Mouse (Mus musculus): ENCODE measurements around the gene Srrt. TPM values are rescaled to one million over a fixed set of nuclear protein-coding genes. Genes with fewer than 3 reads are reported as not detected.

Srrt gene
- 70.5 and 95.7 TPM in 2 replicates for polyA plus RNA-seq (2015; fragmentation: Nextera tagmentation; extraction: Ambion mirVana)

GRCm38 (mm10) chr5:137307071-137307912 lies at the start of gene Srrt:
Srrt (minus strand) TSS chr5:137307674.
- ATAC-seq (replicated peaks; ENCODE audit: insufficient number of reproducible peaks, insufficient read depth, low FRiP score, low read depth), result peak; percentile 82
- peaks cover 51% of the 10 kb centered on the region for H3K4me1 ChIP-seq (replicated peaks)
- H3K36me3 ChIP-seq, result peaks cover 50% of the 10 kb centered on the region
- H3K27me3 ChIP-seq, result no peaks in the 10 kb centered on the region
- peak within 1 kb of the TSS; percentile 96 for H3K4me3 ChIP-seq
- H3K27ac ChIP-seq, result peak within 1 kb of the TSS; percentile 96
- under 1% methylated on average over 72 of the region's 72 CpGs for WGBS
- H3K9ac ChIP-seq, result peak within 1 kb of the TSS; percentile 97
- H3K4me2 ChIP-seq, result peak within 1 kb of the TSS; percentile 64
- H3K9me3 ChIP-seq (replicated peaks), result no peaks in the 10 kb centered on the region

DNA sequence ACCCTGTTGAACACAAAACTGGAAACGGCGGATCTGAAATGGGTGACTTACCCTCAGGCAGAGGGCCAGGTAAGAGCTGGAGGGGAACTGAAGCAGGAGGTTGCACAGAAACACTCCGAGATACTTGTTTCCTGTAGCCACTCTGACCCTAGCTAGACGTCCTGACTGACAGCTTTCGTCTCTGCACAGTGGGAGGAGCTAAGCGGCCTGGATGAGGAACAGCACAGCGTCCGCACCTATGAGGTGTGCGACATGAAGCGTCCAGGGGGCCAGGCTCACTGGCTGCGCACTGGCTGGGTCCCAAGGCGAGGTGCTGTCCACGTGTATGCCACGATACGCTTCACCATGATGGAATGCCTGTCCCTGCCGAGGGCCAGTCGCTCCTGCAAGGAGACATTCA lies 46.6 kb upstream of the Srrt start:
- peaks cover 46% of the 10 kb centered on the region for H3K36me3 ChIP-seq

GRCm38 (mm10) chr5:137352011-137352975 lies 44.8 kb upstream of the Srrt start:
- peak overlapping the region; percentile 83 for H3K4me3 ChIP-seq
- peak overlapping the region; percentile 88 for H3K4me2 ChIP-seq
- peaks cover 48% of the 10 kb centered on the region for H3K4me1 ChIP-seq (replicated peaks)
- H3K36me3 ChIP-seq, result peaks cover 30% of the 10 kb centered on the region
- no peaks in the 10 kb centered on the region for H3K27me3 ChIP-seq
- H3K27ac ChIP-seq, result peak overlapping the region; percentile 98
- peak overlapping the region; percentile 97 for H3K9ac ChIP-seq
- H3K9me3 ChIP-seq (replicated peaks), result no peaks in the 10 kb centered on the region
- WGBS, result 19% methylated on average over 16 of the region's 16 CpGs
- ATAC-seq (replicated peaks; ENCODE audit: insufficient number of reproducible peaks, insufficient read depth, low FRiP score, low read depth), result no peak

More for the DNA sequence above, 46.6 kb upstream of the Srrt start:
- Histone ChIP-seq H3K27ac (no peak overlapping the region), H3K4me3 (peak overlapping the region; percentile 9), H3K9ac (peak overlapping the region; percentile 6; the same call in 1 of the 2 replicates), H3K4me1 (replicated peaks) (peaks cover 44% of the 10 kb centered on the region), H3K4me2 (peak overlapping the region; percentile 88), H3K9me3 (replicated peaks) (no peaks in the 10 kb centered on the region), H3K27me3 (no peaks in the 10 kb centered on the region)
- no peak for ATAC-seq (replicated peaks; ENCODE audit: insufficient number of reproducible peaks, insufficient read depth, low FRiP score, low read depth)
- WGBS, result 76% methylated on average over 17 of the region's 17 CpGs

DNA sequence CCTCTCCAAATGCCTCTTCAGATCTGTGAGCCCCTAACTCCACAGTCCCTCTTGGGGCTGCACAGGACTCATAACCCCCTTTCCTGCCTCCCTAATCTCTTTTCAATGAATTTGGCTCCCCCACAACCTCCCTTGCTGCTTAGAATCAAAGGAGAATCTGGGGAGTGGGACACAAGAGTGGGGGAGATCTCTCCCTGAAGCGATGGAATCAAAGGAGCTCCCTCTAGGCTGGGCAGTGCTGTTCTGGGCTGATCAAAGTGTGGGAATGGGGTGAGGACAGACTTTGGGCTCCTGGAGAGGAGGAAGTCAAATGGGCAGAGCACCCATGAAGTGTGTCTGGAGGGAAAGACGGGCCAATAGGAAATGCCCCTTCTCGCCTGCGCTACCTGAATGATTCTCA lies 43.9 kb upstream of the Srrt start:
- peak overlapping the region; percentile 83 for H3K4me3 ChIP-seq
- peak overlapping the region; percentile 97 for H3K9ac ChIP-seq
- H3K27me3 ChIP-seq, result no peaks in the 10 kb centered on the region
- H3K4me2 ChIP-seq, result peak overlapping the region; percentile 88
- H3K4me1 ChIP-seq (replicated peaks), result peaks cover 55% of the 10 kb centered on the region
- H3K9me3 ChIP-seq (replicated peaks), result no peaks in the 10 kb centered on the region
- peak overlapping the region; percentile 98 for H3K27ac ChIP-seq
- peaks cover 24% of the 10 kb centered on the region for H3K36me3 ChIP-seq
- no peak for ATAC-seq (replicated peaks; ENCODE audit: insufficient number of reproducible peaks, insufficient read depth, low FRiP score, low read depth)
- 26% methylated on average over 4 of the region's 4 CpGs for WGBS

DNA sequence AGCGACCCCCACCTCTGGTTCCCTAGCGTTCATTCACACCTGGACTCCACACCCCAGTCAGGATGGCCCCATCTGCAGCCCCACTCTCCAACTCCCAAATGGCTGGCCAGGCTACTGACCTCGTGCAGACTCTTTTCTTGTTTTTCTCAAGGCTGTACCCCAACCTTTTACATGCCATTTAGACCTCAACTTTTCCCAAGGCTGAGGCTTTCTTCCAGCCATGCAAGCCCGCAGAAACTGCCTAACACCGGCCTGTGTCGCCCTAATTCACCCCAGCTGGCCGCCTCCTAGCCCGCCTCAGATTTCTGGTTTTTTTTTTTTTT lies 43.5 kb upstream of the Srrt start:
- peak overlapping the region; percentile 97 for H3K9ac ChIP-seq
- peak overlapping the region; percentile 98 for H3K27ac ChIP-seq
- H3K36me3 ChIP-seq, result peaks cover 20% of the 10 kb centered on the region
- H3K4me3 ChIP-seq, result peak overlapping the region; percentile 83
- ATAC-seq (replicated peaks; ENCODE audit: insufficient number of reproducible peaks, insufficient read depth, low FRiP score, low read depth), result no peak
- H3K4me1 ChIP-seq (replicated peaks), result peaks cover 59% of the 10 kb centered on the region
- no peaks in the 10 kb centered on the region for H3K27me3 ChIP-seq
- H3K4me2 ChIP-seq, result peak overlapping the region; percentile 88
- 6% methylated on average over 8 of the region's 8 CpGs for WGBS
- H3K9me3 ChIP-seq (replicated peaks), result no peaks in the 10 kb centered on the region

- Histone ChIP-seq H3K4me2 (peak overlapping the region; percentile 88), H3K27ac (peak overlapping the region; percentile 98), H3K4me3 (peak overlapping the region; percentile 83), H3K4me1 (replicated peaks) (peaks cover 63% of the 10 kb centered on the region), H3K27me3 (no peaks in the 10 kb centered on the region), H3K9ac (peak overlapping the region; percentile 97), H3K36me3 (peaks cover 15% of the 10 kb centered on the region), H3K9me3 (replicated peaks) (no peaks in the 10 kb centered on the region)
- peak; percentile 38 for ATAC-seq (replicated peaks; ENCODE audit: insufficient number of reproducible peaks, insufficient read depth, low FRiP score, low read depth)
- 1% methylated on average over 55 of the region's 55 CpGs for WGBS
These were observed 43.0 kb upstream of the Srrt start for GRCm38 (mm10) chr5:137350205-137351057.

- peak within 1 kb of the TSS; percentile 83 for H3K4me3 ChIP-seq
- H3K36me3 ChIP-seq, result peaks cover 11% of the 10 kb centered on the region
- peak within 1 kb of the TSS; percentile 88 for H3K4me2 ChIP-seq
- WGBS, result under 1% methylated on average over 32 of the region's 32 CpGs
- ATAC-seq (replicated peaks; ENCODE audit: insufficient number of reproducible peaks, insufficient read depth, low FRiP score, low read depth), result peak; percentile 94
- H3K4me1 ChIP-seq (replicated peaks), result peaks cover 63% of the 10 kb centered on the region
- peak within 1 kb of the TSS; percentile 98 for H3K27ac ChIP-seq
- H3K9ac ChIP-seq, result peak within 1 kb of the TSS; percentile 97
- no peaks in the 10 kb centered on the region for H3K9me3 ChIP-seq (replicated peaks)
- H3K27me3 ChIP-seq, result no peaks in the 10 kb centered on the region
These were observed 42.1 kb upstream of the Srrt start, which contains the start of gene Ephb4 for GRCm38 (mm10) chr5:137349384-137350204. Ephb4 (plus strand) TSS chr5:137350109.

- Histone ChIP-seq H3K4me1 (replicated peaks) (peaks cover 54% of the 10 kb centered on the region), H3K27ac (peak overlapping the region; percentile 98), H3K27me3 (no peaks in the 10 kb centered on the region), H3K36me3 (peaks cover 2% of the 10 kb centered on the region; the same call in 1 of the 2 replicates), H3K4me3 (peak overlapping the region; percentile 83), H3K9me3 (replicated peaks) (no peaks in the 10 kb centered on the region), H3K9ac (peak overlapping the region; percentile 57), H3K4me2 (peak overlapping the region; percentile 88)
- 1% methylated on average over 32 of the region's 33 CpGs for WGBS
- peak; percentile 50 for ATAC-seq (replicated peaks; ENCODE audit: insufficient number of reproducible peaks, insufficient read depth, low FRiP score, low read depth)
These were observed 41.3 kb upstream of the Srrt start for GRCm38 (mm10) chr5:137348482-137349383.

GRCm38 (mm10) chr5:137347856-137348255 lies 40.4 kb upstream of the Srrt start:
- 24% methylated on average over 7 of the region's 7 CpGs for WGBS
- Histone ChIP-seq H3K27me3 (no peaks in the 10 kb centered on the region), H3K4me1 (replicated peaks) (peaks cover 50% of the 10 kb centered on the region), H3K4me2 (peak overlapping the region; percentile 88), H3K36me3 (no peaks in the 10 kb centered on the region), H3K4me3 (no peak overlapping the region), H3K9ac (no peak overlapping the region), H3K9me3 (replicated peaks) (no peaks in the 10 kb centered on the region), H3K27ac (peak overlapping the region; percentile 98)
- ATAC-seq (replicated peaks; ENCODE audit: insufficient number of reproducible peaks, insufficient read depth, low FRiP score, low read depth), result no peak
